Comparison of ENCODE assay signal across 7 mouse cellular contexts in genomic region chr14:59969485-59970134, GRCm38 (mm10).
DNase-seq lines count a peak whose midpoint lies in the region; ATAC-seq lines count a peak whose summit lies in the region.

No protein-coding gene starts in this region.

- H3K4me1 ChIP-seq in liver, embryonic 11.5 days (replicated peaks; ENCODE audit: control insufficient read depth, insufficient read depth, low read length), result no peaks in the 10 kb centered on the region

- no peak overlapping the region for H3K4me2 ChIP-seq in liver, embryonic 11.5 days

- peak; percentile 2 for DNase-seq in adipocyte (ENCODE audit: low spot score)
- peak; percentile 71 for DNase-seq in embryo, embryonic 10.5 days (ENCODE audit: low spot score)
- DNase-seq in gonadal fat pad, adult 2 months (ENCODE audit: low read depth), result peak; percentile 52
- DNase-seq in lung, postnatal 14 days, result peak; percentile 30
- DNase-seq in right cerebral cortex, adult 18-20 months, result no peak
- DNase-seq in heart, postnatal 10 days, result no peak
- DNase-seq in liver, embryonic 11.5 days (ENCODE audit: low spot score), result no peak

- no peaks in the 10 kb centered on the region for H3K36me3 ChIP-seq in liver, embryonic 11.5 days (ENCODE audit: control insufficient read depth, insufficient read depth, low read length)

- intact Hi-C loops in heart, postnatal 10 days (cut with DNase I), result no loop called here

- no peaks in the 10 kb centered on the region for H3K27me3 ChIP-seq in liver, embryonic 11.5 days (replicated peaks; ENCODE audit: control insufficient read depth, insufficient read depth, low read length)

- 70% methylated on average over 7 of the region's 7 CpGs for WGBS in liver, embryonic 11.5 days

- H3K27ac ChIP-seq in liver, embryonic 11.5 days (ENCODE audit: low read depth, low read length), result no peak overlapping the region

- no peaks in the 10 kb centered on the region for H3K9me3 ChIP-seq in liver, embryonic 11.5 days (ENCODE audit: control insufficient read depth, low read length)

- H3K4me3 ChIP-seq in liver, embryonic 11.5 days (ENCODE audit: low read depth, low read length), result no peak overlapping the region

- H3K9ac ChIP-seq in liver, embryonic 11.5 days (ENCODE audit: low read depth, low read length), result no peak overlapping the region

- no peak for ATAC-seq in liver, embryonic 11.5 days (replicated peaks; ENCODE audit: low FRiP score)

Comparison
In these comparisons a context has a peak if more than half of its experiments do, and no peak if none do; other contexts are left out.
1. DNase-seq: peak in adipocyte (single experiment), embryo, embryonic 10.5 days (single experiment), gonadal fat pad, adult 2 months (single experiment) and lung, postnatal 14 days (single experiment); none in right cerebral cortex, adult 18-20 months (single experiment), heart, postnatal 10 days (0 of 2) and liver, embryonic 11.5 days (single experiment).